Mouse (Mus musculus) C2C12 (cell line): ENCODE measurements around the gene Kcnt2.

Source experiments
- CTCF ChIP-seq: IDR thresholded peaks from one replicate; pipeline ENCODE4 v1.5.1; 2011; ENCODE audit not compliant: control insufficient read depth, insufficient read depth, insufficient read length
- USF1 ChIP-seq: IDR thresholded peaks from one replicate; pipeline ENCODE4 v1.6.1; 2011; ENCODE audit warnings: low read depth, mild to moderate bottlenecking, control low read depth, moderate library complexity

DNA sequence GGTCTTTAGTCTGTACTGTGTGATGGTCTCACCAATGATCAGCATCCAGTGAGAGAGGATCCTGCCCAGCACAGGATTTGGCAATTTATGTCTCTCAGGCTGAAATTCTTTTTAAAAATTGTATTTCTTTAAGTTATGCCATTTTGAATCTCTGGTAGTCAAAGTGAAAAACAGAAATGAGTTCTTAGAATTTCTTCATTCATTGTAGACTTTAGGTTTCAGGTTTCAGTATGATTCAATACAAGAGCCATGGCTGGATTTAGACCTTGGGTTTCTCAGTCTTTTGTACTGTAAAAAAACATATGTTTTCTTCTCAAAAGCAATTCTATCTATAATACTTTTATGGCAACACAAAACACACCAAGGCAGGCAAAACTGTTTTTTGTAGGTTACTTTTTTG is 59.4 kb downstream of the Kcnt2 start:
- no peak for TF ChIP-seq CTCF
- TF ChIP-seq USF1, result no peak
